Mouse (Mus musculus) olfactory bulb, adult 2 months (tissue): Measurements from ENCODE around the gene Clgn.

Source experiments
- CTCF ChIP-seq: fragments of 200-500 bp; IDR thresholded peaks from 2 replicates; pipeline ENCODE4 v1.5.1; 2012; ENCODE audit warnings: low read depth, mild to moderate bottlenecking, low read length, moderate library complexity; ENCODE audit not compliant: insufficient read depth
- POLR2A ChIP-seq: fragments of 200-500 bp; IDR thresholded peaks from 2 replicates; pipeline ENCODE4 v1.6.1; 2012; ENCODE audit warnings: mild to moderate bottlenecking, low read depth, low read length, moderate library complexity; ENCODE audit not compliant: insufficient read depth

DNA sequence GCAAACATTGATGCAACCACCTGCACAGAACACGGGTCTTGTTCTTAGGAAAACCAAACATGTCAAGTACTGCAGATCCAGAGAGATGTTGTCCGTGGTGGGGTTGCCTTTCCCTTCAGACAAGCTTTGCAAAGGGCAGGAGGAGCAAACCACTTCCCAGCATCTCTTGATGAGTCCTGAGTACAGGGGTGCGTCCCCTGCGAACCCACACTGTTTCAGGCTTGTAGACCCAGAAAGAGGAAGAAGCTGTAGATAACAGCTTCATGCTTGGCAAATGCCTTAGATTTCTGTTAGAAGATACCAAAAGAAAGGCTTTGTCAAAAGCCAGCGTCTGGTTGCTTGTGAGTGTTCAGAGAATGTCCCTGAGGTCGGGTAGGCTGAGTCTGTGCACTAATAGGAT lies 28.3 kb downstream of the Clgn start:
- TF ChIP-seq CTCF (no peak), POLR2A (no peak)
